Mouse (Mus musculus): ENCODE results near the gene Pdcd1lg2.

DNA sequence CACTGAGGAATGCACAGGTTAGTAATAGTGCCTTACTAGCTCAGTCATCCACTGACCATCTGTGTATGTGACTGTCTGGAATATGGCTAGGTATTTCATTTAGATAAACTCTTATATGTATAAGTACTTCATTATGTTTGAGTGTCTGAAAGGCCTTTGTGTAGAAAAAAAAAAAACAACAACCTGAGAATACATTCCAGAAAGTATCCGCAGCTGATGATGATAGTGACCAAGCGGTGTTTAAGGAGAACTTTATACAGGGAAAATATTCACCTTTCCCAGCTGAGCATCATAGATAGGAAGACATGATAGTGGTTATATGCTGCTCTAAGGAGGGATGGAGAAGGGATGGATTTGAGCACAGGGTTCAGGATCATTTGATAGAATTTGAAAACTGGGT is 42.7 kb upstream of the Pdcd1lg2 start:
- TF ChIP-seq POLR2A (IDR thresholded peaks at IDR 0.05; ENCODE audit: borderline replicate concordance, insufficient read depth, low read length) (no peak), CTCF (IDR thresholded peaks at IDR 0.05; ENCODE audit: borderline replicate concordance, insufficient read depth, low read depth, low read length) (no peak)
